Mouse (Mus musculus): ENCODE data around the gene Gm3404.
A peak's percentile ranks its signal among the peaks of the same experiment; 100 is the strongest.
"Not testable (repeated sequence)": the region's sequence is repeated elsewhere in the genome, so short reads cannot be mapped to it uniquely, and the experiment has no call there.

The Gm3404 gene

GRCm38 (mm10) chr5:146525501-146525900, at the start of gene Gm3404:
TSS of gene Gm3404 (plus strand) at chr5:146525801.
- not testable (repeated sequence) for DNase-seq (ENCODE audit: low spot score in 2 of 2)

GRCm38 (mm10) chr5:146479564-146479963, 46.0 kb upstream of the Gm3404 start:
- DNase-seq (ENCODE audit: low spot score in 2 of 2): peak in 1 of 2 experiments; percentile 32

DNA sequence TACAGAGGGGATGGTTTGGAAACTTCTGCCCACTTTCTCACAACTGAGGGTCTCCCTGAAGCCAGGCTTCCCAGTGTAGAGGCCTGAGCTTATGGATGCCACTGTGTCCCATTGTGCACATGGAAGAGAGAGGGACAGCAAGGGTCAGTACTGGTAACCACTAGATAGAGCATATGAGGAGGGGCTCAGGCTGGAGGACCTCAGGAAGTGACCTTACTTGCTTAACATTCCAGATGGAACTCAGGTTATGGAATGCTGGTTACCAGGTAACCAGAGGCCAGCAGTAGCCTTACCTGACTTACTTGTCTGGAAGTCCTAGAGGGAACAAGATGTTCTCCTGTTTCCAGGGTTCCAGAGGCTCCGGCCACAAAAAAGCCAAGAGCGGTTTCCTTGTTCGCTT, 43.9 kb upstream of the Gm3404 start, which contains the start of gene Gm6408:
Gene Gm6408, plus strand, starts transcription at position 301 of the 400 bp plus-strand sequence.
- DNase-seq (ENCODE audit: low spot score in 2 of 2): not testable (repeated sequence)

GRCm38 (mm10) chr5:146488959-146489358, 36.6 kb upstream of the Gm3404 start:
- peak in 1 of 2 experiments; percentile 23 for DNase-seq (ENCODE audit: low spot score in 2 of 2)

DNA sequence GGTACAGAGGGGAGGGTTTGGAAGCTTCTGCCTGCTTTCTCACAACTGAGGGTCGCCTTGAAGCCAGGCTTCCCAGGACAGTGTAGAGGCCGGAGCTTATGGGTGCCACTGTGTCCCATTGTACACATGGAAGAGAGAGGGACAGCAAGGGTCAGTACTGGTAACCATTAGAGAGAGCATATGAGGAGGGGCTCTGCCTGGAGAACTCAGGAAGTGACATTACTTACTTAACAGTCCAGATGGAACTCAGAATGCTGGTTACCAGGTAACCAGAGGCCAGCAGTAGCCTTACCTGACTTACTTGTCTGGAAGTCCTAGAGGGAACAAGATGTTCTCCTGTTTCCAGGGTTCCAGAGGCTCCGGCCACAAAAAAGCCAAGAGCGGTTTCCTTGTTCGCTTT, 34.5 kb upstream of the Gm3404 start, which contains the start of gene Gm6370:
Gene Gm6370, plus strand, starts transcription at position 301 of the 400 bp plus-strand sequence.
- DNase-seq (ENCODE audit: low spot score in 2 of 2): not testable (repeated sequence)

DNA sequence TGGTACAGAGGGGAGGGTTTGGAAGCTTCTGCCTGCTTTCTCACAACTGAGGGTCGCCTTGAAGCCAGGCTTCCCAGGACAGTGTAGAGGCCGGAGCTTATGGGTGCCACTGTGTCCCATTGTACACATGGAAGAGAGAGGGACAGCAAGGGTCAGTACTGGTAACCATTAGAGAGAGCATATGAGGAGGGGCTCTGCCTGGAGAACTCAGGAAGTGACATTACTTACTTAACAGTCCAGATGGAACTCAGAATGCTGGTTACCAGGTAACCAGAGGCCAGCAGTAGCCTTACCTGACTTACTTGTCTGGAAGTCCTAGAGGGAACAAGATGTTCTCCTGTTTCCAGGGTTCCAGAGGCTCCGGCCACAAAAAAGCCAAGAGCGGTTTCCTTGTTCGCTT, 23.5 kb upstream of the Gm3404 start, which contains the start of gene 4930449I24Rik:
Gene 4930449I24Rik, plus strand, starts transcription at position 301 of the 400 bp plus-strand sequence.
- DNase-seq (ENCODE audit: low spot score in 2 of 2): not testable (repeated sequence)

GRCm38 (mm10) chr5:146513823-146514222, 11.8 kb upstream of the Gm3404 start, which contains the start of gene Gm3402:
TSS of gene Gm3402 (plus strand) at chr5:146514123.
- DNase-seq (ENCODE audit: low spot score in 2 of 2): not testable (repeated sequence)

GRCm38 (mm10) chr5:146537347-146537746, 11.7 kb downstream of the Gm3404 start, which contains the start of gene Gm3409:
TSS of gene Gm3409 (plus strand) at chr5:146537647.
- DNase-seq (ENCODE audit: low spot score in 2 of 2): not testable (repeated sequence)

GRCm38 (mm10) chr5:146555836-146556235, 30.2 kb downstream of the Gm3404 start, which contains the start of gene Gm3415:
TSS of gene Gm3415 (plus strand) at chr5:146556136.
- not testable (repeated sequence) for DNase-seq (ENCODE audit: low spot score in 2 of 2)

DNA sequence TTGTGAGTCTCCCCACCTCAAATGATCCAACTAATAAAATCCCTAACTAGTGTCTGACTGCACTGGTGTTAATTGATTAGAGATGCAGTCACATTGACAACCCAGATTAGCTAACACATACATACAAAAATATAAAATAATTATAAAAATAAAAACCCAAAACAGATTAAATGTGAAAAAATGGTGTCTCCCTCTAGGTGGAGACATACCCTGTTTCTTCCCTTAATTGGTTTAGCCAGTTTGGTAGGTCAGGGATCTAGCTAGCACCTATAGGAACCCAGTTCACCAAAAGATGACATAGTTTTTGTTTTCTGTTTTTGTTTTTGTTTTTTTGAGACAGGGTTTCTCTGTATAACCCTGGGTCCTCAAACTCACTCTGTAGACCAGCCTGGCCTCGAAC, 38.7 kb downstream of the Gm3404 start:
- no peak for DNase-seq (ENCODE audit: low spot score in 2 of 2)

GRCm38 (mm10) chr5:146567054-146567453, 41.5 kb downstream of the Gm3404 start:
- DNase-seq (ENCODE audit: low spot score in 2 of 2): no peak

GRCm38 (mm10) chr5:146570179-146570578, 44.6 kb downstream of the Gm3404 start:
- not testable (repeated sequence) for DNase-seq (ENCODE audit: low spot score in 2 of 2)

- DNase-seq (ENCODE audit: low spot score in 2 of 2): peak in 1 of 2 experiments; percentile 44
These were observed 46.5 kb downstream of the Gm3404 start for GRCm38 (mm10) chr5:146571830-146572734.

DNA sequence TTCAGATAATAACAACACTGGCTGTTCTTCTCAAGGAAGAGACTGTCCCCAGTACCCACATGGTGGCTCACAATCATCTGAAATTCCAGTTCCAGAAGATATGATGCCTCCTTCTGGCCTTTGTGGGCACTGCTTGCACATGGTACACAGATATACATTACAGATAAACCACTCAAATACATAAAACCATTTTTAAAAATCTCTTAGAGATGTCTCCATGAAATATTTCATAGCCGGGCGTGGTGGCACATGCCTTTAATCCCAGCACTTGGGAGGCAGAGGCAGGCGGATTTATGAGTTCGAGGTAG, 47.1 kb downstream of the Gm3404 start:
- DNase-seq (ENCODE audit: low spot score in 2 of 2): not testable (repeated sequence)

GRCm38 (mm10) chr5:146576668-146577067, 51.1 kb downstream of the Gm3404 start:
- DNase-seq (ENCODE audit: low spot score in 2 of 2): no peak
